Mouse (Mus musculus): ENCODE data around the gene Tmem94. TPM values are rescaled to one million over a fixed set of nuclear protein-coding genes. Genes with fewer than 3 reads are reported as not detected.

Gene Tmem94
- polyA plus RNA-seq, 1 experiment from 2014 or later: 15.4 TPM

DNA sequence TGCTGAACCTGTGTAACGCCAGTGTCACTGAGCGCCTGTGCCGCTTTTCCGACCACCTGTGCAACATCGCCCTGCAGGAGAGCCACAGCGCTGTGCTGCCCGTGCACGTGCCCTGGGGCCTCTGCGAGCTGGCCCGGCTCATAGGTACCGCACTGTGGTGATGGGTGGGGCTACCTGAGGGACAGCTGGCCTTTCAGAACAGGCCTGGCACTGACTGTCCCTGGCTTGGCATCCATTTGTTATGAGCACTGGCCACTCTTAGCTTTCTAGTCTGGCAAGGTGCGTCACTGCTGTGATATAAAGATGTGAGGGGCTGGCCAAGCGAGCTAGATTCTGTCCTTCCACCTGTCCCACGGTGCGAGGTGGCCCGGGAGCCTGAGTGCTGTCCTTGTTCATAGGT is 26.7 kb downstream of the Tmem94 start:
- Histone ChIP-seq H3K9ac (ENCODE audit: low read depth, low read length) (no peak overlapping the region), H3K27ac (replicated peaks; ENCODE audit: low read depth, low read length) (no peak overlapping the region), H3K27me3 (replicated peaks; ENCODE audit: control insufficient read depth, insufficient read depth, low read length) (no peaks in the 10 kb centered on the region), H3K36me3 (ENCODE audit: control insufficient read depth, insufficient read depth, low read length) (peaks cover 87% of the 10 kb centered on the region), H3K4me2 (ENCODE audit: low read depth, low read length) (no peak overlapping the region), H3K4me3 (ENCODE audit: low read depth, low read length) (no peak overlapping the region), H3K9me3 (ENCODE audit: control insufficient read depth, low read length) (no peaks in the 10 kb centered on the region), H3K4me1 (ENCODE audit: control insufficient read depth, insufficient read depth, low read length) (no peaks in the 10 kb centered on the region)
- no peak for DNase-seq (ENCODE audit: low spot score)
- no peak for ATAC-seq (ENCODE audit: low read depth)
- 92% methylated on average over 16 of the region's 16 CpGs for WGBS

- Histone ChIP-seq H3K9ac (ENCODE audit: low read depth, low read length) (no peak overlapping the region), H3K27ac (replicated peaks; ENCODE audit: low read depth, low read length) (no peak overlapping the region), H3K4me3 (ENCODE audit: low read depth, low read length) (no peak overlapping the region), H3K9me3 (ENCODE audit: control insufficient read depth, low read length) (no peaks in the 10 kb centered on the region), H3K4me2 (ENCODE audit: low read depth, low read length) (no peak overlapping the region), H3K27me3 (replicated peaks; ENCODE audit: control insufficient read depth, insufficient read depth, low read length) (no peaks in the 10 kb centered on the region), H3K4me1 (ENCODE audit: control insufficient read depth, insufficient read depth, low read length) (no peaks in the 10 kb centered on the region), H3K36me3 (ENCODE audit: control insufficient read depth, insufficient read depth, low read length) (peaks cover 89% of the 10 kb centered on the region)
- no peak for ATAC-seq (ENCODE audit: low read depth)
- WGBS: 86% methylated on average over 12 of the region's 14 CpGs
- DNase-seq (ENCODE audit: low spot score): no peak
Measured at GRCm38 (mm10) chr11:115792353-115792752, 27.1 kb downstream of the Tmem94 start.

DNA sequence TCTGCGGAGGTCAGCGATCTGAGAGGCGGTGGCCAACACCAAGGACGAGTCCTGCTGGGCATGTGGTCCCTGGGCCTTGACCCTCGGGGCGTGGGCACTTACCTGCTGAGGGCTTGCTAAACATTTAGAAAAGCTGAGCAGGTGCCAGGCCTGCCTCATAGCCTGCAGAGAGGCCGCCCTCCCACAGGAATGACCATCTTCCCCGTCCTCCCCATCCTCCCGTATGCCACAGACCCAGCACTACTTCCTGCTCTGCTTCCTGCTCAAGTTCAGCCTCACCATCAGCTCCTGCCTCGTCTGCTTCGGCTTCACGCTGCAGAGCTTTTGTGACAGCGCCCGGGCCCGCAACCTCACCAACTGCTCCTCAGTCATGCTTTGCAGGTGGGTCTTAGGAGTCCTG is 31.7 kb downstream of the Tmem94 start:
- H3K4me2 ChIP-seq (ENCODE audit: low read depth, low read length): no peak overlapping the region
- DNase-seq (ENCODE audit: low spot score) (no peak), ATAC-seq (ENCODE audit: low read depth) (no peak)
- no peak overlapping the region for H3K9ac ChIP-seq (ENCODE audit: low read depth, low read length)
- no peaks in the 10 kb centered on the region for H3K4me1 ChIP-seq (ENCODE audit: control insufficient read depth, insufficient read depth, low read length)
- H3K9me3 ChIP-seq (ENCODE audit: control insufficient read depth, low read length): no peaks in the 10 kb centered on the region
- peaks cover 100% of the 10 kb centered on the region for H3K36me3 ChIP-seq (ENCODE audit: control insufficient read depth, insufficient read depth, low read length)
- H3K27ac ChIP-seq (replicated peaks; ENCODE audit: low read depth, low read length): no peak overlapping the region
- H3K4me3 ChIP-seq (ENCODE audit: low read depth, low read length): no peak overlapping the region
- no peaks in the 10 kb centered on the region for H3K27me3 ChIP-seq (replicated peaks; ENCODE audit: control insufficient read depth, insufficient read depth, low read length)
- WGBS: 83% methylated on average over 14 of the region's 15 CpGs

- H3K36me3 ChIP-seq (ENCODE audit: control insufficient read depth, insufficient read depth, low read length): peaks cover 100% of the 10 kb centered on the region
- no peaks in the 10 kb centered on the region for H3K4me1 ChIP-seq (ENCODE audit: control insufficient read depth, insufficient read depth, low read length)
- H3K9ac ChIP-seq (ENCODE audit: low read depth, low read length): no peak overlapping the region
- WGBS: 79% methylated on average over 9 of the region's 9 CpGs
- no peak overlapping the region for H3K27ac ChIP-seq (replicated peaks; ENCODE audit: low read depth, low read length)
- no peaks in the 10 kb centered on the region for H3K27me3 ChIP-seq (replicated peaks; ENCODE audit: control insufficient read depth, insufficient read depth, low read length)
- no peak overlapping the region for H3K4me2 ChIP-seq (ENCODE audit: low read depth, low read length)
- no peak for DNase-seq (ENCODE audit: low spot score)
- H3K9me3 ChIP-seq (ENCODE audit: control insufficient read depth, low read length): no peaks in the 10 kb centered on the region
- no peak overlapping the region for H3K4me3 ChIP-seq (ENCODE audit: low read depth, low read length)
- no peak for ATAC-seq (ENCODE audit: low read depth)
Measured at GRCm38 (mm10) chr11:115797665-115798064, 32.4 kb downstream of the Tmem94 start.

GRCm38 (mm10) chr11:115800981-115801380 is 35.7 kb downstream of the Tmem94 start:
- H3K27me3 ChIP-seq (replicated peaks; ENCODE audit: control insufficient read depth, insufficient read depth, low read length): no peaks in the 10 kb centered on the region
- DNase-seq (ENCODE audit: low spot score) (no peak), ATAC-seq (ENCODE audit: low read depth) (no peak)
- WGBS: 90% methylated on average over 18 of the region's 18 CpGs
- H3K36me3 ChIP-seq (ENCODE audit: control insufficient read depth, insufficient read depth, low read length): peaks cover 97% of the 10 kb centered on the region
- H3K4me3 ChIP-seq (ENCODE audit: low read depth, low read length): no peak overlapping the region
- H3K4me1 ChIP-seq (ENCODE audit: control insufficient read depth, insufficient read depth, low read length): no peaks in the 10 kb centered on the region
- no peak overlapping the region for H3K9ac ChIP-seq (ENCODE audit: low read depth, low read length)
- H3K4me2 ChIP-seq (ENCODE audit: low read depth, low read length): no peak overlapping the region
- no peaks in the 10 kb centered on the region for H3K9me3 ChIP-seq (ENCODE audit: control insufficient read depth, low read length)
- H3K27ac ChIP-seq (replicated peaks; ENCODE audit: low read depth, low read length): no peak overlapping the region

- DNase-seq (ENCODE audit: low spot score) (no peak), ATAC-seq (ENCODE audit: low read depth) (no peak)
- H3K27me3 ChIP-seq (replicated peaks; ENCODE audit: control insufficient read depth, insufficient read depth, low read length): no peaks in the 10 kb centered on the region
- WGBS: 94% methylated on average over 24 of the region's 24 CpGs
- no peak overlapping the region for H3K9ac ChIP-seq (ENCODE audit: low read depth, low read length)
- H3K4me2 ChIP-seq (ENCODE audit: low read depth, low read length): no peak overlapping the region
- H3K4me1 ChIP-seq (ENCODE audit: control insufficient read depth, insufficient read depth, low read length): peaks cover 5% of the 10 kb centered on the region; the same call in 1 of the 2 replicates
- H3K27ac ChIP-seq (replicated peaks; ENCODE audit: low read depth, low read length): no peak overlapping the region
- peaks cover 90% of the 10 kb centered on the region for H3K36me3 ChIP-seq (ENCODE audit: control insufficient read depth, insufficient read depth, low read length)
- H3K4me3 ChIP-seq (ENCODE audit: low read depth, low read length): no peak overlapping the region
- H3K9me3 ChIP-seq (ENCODE audit: control insufficient read depth, low read length): no peaks in the 10 kb centered on the region
Measured at GRCm38 (mm10) chr11:115803072-115803709, 38.0 kb downstream of the Tmem94 start.

DNA sequence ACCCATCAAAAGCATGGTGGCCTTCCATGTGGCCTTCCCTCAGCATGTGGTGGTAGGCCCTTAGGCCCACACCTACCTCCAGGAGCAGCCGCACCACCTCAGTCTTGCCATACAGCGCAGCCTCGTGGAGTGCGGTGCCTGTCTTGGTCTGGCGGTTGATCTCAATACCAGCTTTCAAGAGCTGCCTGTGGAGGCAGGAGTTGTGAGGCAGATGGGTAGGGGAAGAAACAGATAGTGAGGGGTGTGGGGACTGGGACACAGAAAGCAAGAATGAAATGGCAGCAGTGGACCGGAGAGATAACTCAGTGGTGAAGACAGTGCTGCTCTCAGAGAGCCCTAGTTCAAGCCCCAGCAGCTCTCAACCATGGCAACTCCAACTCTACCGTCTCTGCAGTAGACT is 39.8 kb downstream of the Tmem94 start:
- Histone ChIP-seq H3K4me2 (ENCODE audit: low read depth, low read length) (no peak overlapping the region), H3K36me3 (ENCODE audit: control insufficient read depth, insufficient read depth, low read length) (peaks cover 71% of the 10 kb centered on the region), H3K27me3 (replicated peaks; ENCODE audit: control insufficient read depth, insufficient read depth, low read length) (no peaks in the 10 kb centered on the region), H3K9ac (ENCODE audit: low read depth, low read length) (no peak overlapping the region), H3K4me1 (ENCODE audit: control insufficient read depth, insufficient read depth, low read length) (peaks cover 23% of the 10 kb centered on the region), H3K27ac (replicated peaks; ENCODE audit: low read depth, low read length) (no peak overlapping the region), H3K9me3 (ENCODE audit: control insufficient read depth, low read length) (no peaks in the 10 kb centered on the region), H3K4me3 (ENCODE audit: low read depth, low read length) (no peak overlapping the region)
- 98% methylated on average over 6 of the region's 7 CpGs for WGBS
- ATAC-seq (ENCODE audit: low read depth) (no peak), DNase-seq (ENCODE audit: low spot score) (no peak)

DNA sequence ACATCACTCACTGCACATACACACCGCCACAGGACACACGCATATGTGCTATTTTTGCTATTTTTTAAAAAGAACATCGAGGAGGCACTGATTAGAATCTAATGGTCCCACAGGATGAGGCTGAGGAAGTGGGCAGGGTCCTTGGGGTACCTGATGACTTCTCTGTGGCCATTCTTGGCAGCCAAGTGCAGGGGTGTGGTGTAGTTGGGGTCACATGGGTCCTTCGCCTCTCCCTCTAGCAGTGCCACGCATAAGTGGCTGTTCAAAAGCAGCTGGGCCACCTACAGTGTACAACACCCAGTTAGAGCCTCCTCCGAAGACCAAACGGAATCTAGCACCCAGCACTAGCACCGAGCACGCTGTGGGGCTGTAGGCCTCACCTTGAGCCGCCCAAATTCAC is 40.9 kb downstream of the Tmem94 start:
- ATAC-seq (ENCODE audit: low read depth): no peak
- Histone ChIP-seq H3K9me3 (ENCODE audit: control insufficient read depth, low read length) (no peaks in the 10 kb centered on the region), H3K4me3 (ENCODE audit: low read depth, low read length) (no peak overlapping the region), H3K4me2 (ENCODE audit: low read depth, low read length) (no peak overlapping the region), H3K27ac (replicated peaks; ENCODE audit: low read depth, low read length) (no peak overlapping the region), H3K27me3 (replicated peaks; ENCODE audit: control insufficient read depth, insufficient read depth, low read length) (no peaks in the 10 kb centered on the region), H3K9ac (ENCODE audit: low read depth, low read length) (no peak overlapping the region), H3K36me3 (ENCODE audit: control insufficient read depth, insufficient read depth, low read length) (peaks cover 60% of the 10 kb centered on the region), H3K4me1 (ENCODE audit: control insufficient read depth, insufficient read depth, low read length) (peaks cover 32% of the 10 kb centered on the region)
- no peak for DNase-seq (ENCODE audit: low spot score)
- 87% methylated on average over 10 of the region's 10 CpGs for WGBS

DNA sequence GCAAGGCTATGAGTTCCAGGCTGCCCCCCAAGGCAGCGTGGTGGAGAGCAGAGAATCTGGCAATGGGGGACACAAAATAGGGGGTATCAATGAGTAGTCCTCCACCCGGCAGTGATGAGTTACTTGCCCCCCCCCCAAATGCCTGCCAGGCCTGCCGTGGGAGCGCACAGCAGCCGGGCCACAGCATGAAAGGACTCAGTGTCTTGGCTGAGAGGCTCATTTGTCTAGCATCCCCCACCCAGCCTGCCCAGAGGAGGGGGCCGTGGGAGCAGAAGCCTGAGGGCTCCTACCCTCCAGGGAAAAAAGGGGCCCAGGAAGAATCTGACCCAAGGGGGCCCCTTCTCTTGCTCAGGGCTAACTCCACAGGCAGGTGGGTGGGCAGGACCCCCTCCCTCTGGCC is 42.1 kb downstream of the Tmem94 start:
- ATAC-seq (ENCODE audit: low read depth) (no peak), DNase-seq (ENCODE audit: low spot score) (no peak)
- Histone ChIP-seq H3K4me1 (ENCODE audit: control insufficient read depth, insufficient read depth, low read length) (peaks cover 44% of the 10 kb centered on the region), H3K9me3 (ENCODE audit: control insufficient read depth, low read length) (no peaks in the 10 kb centered on the region), H3K4me3 (ENCODE audit: low read depth, low read length) (no peak overlapping the region), H3K27ac (replicated peaks; ENCODE audit: low read depth, low read length) (no peak overlapping the region; the same call in 1 of the 2 replicates), H3K4me2 (ENCODE audit: low read depth, low read length) (no peak overlapping the region), H3K36me3 (ENCODE audit: control insufficient read depth, insufficient read depth, low read length) (peaks cover 55% of the 10 kb centered on the region), H3K9ac (ENCODE audit: low read depth, low read length) (no peak overlapping the region), H3K27me3 (replicated peaks; ENCODE audit: control insufficient read depth, insufficient read depth, low read length) (no peaks in the 10 kb centered on the region)
- 73% methylated on average over 5 of the region's 6 CpGs for WGBS
